Mouse (Mus musculus): ENCODE data around the gene Slc5a6.

- TF ChIP-seq CTCF (IDR thresholded peaks at IDR 0.05; ENCODE audit: control insufficient read depth, insufficient read depth, insufficient read length) (no peak), MAX (IDR thresholded peaks at IDR 0.05) (no peak), MYOD1 (IDR thresholded peaks at IDR 0.05; ENCODE audit: control insufficient read depth, insufficient read length, low read depth) (no peak), CEBPB (IDR thresholded peaks at IDR 0.05; ENCODE audit: low read depth) (no peak), USF1 (IDR thresholded peaks at IDR 0.05; ENCODE audit: low read depth) (no peak)
These were observed 25.5 kb downstream of the Slc5a6 start for GRCm38 (mm10) chr5:31023254-31023653.

Data from C2C12 (cell line).